Mouse (Mus musculus) stomach, postnatal 0 days (tissue): Measurements from ENCODE around the gene Reg3g.

Experiments
- CTCF ChIP-seq: IDR thresholded peaks from 2 replicates; pipeline ENCODE4 v1.5.1; 2016; ENCODE audit warnings: antibody characterized with exemption, low read depth, mild to moderate bottlenecking, moderate library complexity
- EP300 ChIP-seq: optimal IDR thresholded peaks from 2 replicates; pipeline ENCODE3; 2016; ENCODE audit warnings: antibody characterized with exemption

- TF ChIP-seq CTCF (no peak), EP300 (no peak)
Observed at GRCm38 (mm10) chr6:78460191-78460825, 8.4 kb downstream of the Reg3g start.
